In the genomic region with DNA sequence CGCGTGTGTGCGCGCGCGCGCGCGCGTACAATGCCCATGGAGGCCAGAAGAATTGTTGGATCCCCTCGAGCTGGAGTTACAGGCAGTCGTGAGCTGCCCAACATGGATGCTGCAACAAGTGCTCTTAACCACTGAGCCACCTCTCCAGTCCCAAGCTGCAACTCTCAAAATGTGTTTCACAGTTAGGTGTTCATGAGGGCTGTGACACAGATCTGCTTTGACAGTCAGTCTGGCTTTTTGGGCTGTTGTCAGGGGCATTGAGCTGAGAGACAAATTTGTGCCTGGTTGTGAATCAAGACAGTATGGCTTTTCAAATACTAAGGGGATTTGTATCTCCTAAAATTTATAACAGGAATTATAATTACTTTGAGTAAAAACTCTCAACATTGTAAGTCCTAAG, we compare ENCODE assay signal across 10 mouse cellular contexts.
A peak's percentile ranks its signal among the peaks of the same experiment; 100 is the strongest.
DNase-seq lines count a peak whose midpoint lies in the region; ATAC-seq and TF ChIP-seq lines count a peak whose summit lies in the region.
"Had no signal": no experiment of that assay in that cellular context is flagged by ENCODE, and none has a peak within 500 bp of the region (broad histone marks: within the 10 kb centered on the region; RNA-seq: fewer than 3 reads in every experiment).

No protein-coding gene starts in this region.

- no peak for DNase-seq in gastrocnemius, adult 2 months
- DNase-seq in gastrocnemius, postnatal 4 days (ENCODE audit: low spot score in 2 of 2) = no peak
- no peak for DNase-seq in left cerebral cortex, adult 2 months (ENCODE audit: extremely low spot score in 1 of 2, low spot score in 2 of 2)
- no peak for DNase-seq in left cerebral cortex, adult 8-10 months (ENCODE audit: low spot score in 2 of 2)
- DNase-seq in limb, embryonic 14.5 days (ENCODE audit: low spot score) = no peak
- no peak for DNase-seq in cerebellum, postnatal 14 days
- DNase-seq in B cell, adult 2 months = no peak

- no peak for ATAC-seq in embryonic facial prominence, embryonic 15.5 days (ENCODE audit: insufficient number of reproducible peaks, low FRiP score, low TSS enrichment, low read depth)
- no peak for ATAC-seq in limb, embryonic 14.5 days (ENCODE audit: low FRiP score, low read depth)
- ATAC-seq: Patski had no signal

- no peak overlapping the region for H3K9ac ChIP-seq in embryonic facial prominence, embryonic 15.5 days
- H3K9ac ChIP-seq in limb, embryonic 14.5 days (ENCODE audit: low read depth, low read length, severe bottlenecking) = peak overlapping the region; percentile 7; the same call in 1 of the 2 replicates
- H3K9ac ChIP-seq: neural tube, embryonic 12.5 days had no signal

- H3K9me3 ChIP-seq in embryonic facial prominence, embryonic 15.5 days (replicated peaks) = no peaks in the 10 kb centered on the region
- no peaks in the 10 kb centered on the region for H3K9me3 ChIP-seq in limb, embryonic 14.5 days (ENCODE audit: control insufficient read depth, low read length)

- H3K27me3 ChIP-seq in embryonic facial prominence, embryonic 15.5 days = no peaks in the 10 kb centered on the region
- no peaks in the 10 kb centered on the region for H3K27me3 ChIP-seq in limb, embryonic 14.5 days (ENCODE audit: control insufficient read depth, insufficient read depth, low read length)
- H3K27me3 ChIP-seq: neural tube, embryonic 12.5 days; Patski had no signal

- intact Hi-C loops in gastrocnemius, adult 2 months (cut with DNase I) = loop anchor here (2.0 kb wide), 1 partner anchor 30 kb away; no protein-coding TSS in a partner anchor
- intact Hi-C loops in left cerebral cortex, adult 2 months (cut with DNase I) = no loop called here

- H3K4me3 ChIP-seq in gastrocnemius, adult 2 months = peak overlapping the region; percentile 58
- H3K4me3 ChIP-seq in left cerebral cortex, adult 2 months = no peak overlapping the region
- H3K4me3 ChIP-seq in embryonic facial prominence, embryonic 15.5 days (replicated peaks) = no peak overlapping the region
- no peak overlapping the region for H3K4me3 ChIP-seq in limb, embryonic 14.5 days (replicated peaks; ENCODE audit: low read length)
- H3K4me3 ChIP-seq: neural tube, embryonic 12.5 days had no signal

- TF ChIP-seq CTCF in gastrocnemius, adult 2 months (IDR thresholded peaks at IDR 0.05) = no peak
- TF ChIP-seq CTCF in left cerebral cortex, adult 2 months (IDR thresholded peaks at IDR 0.05) = no peak

- H3K4me2 ChIP-seq in embryonic facial prominence, embryonic 15.5 days (replicated peaks) = no peak overlapping the region
- no peak overlapping the region; the same call in 1 of the 2 replicates for H3K4me2 ChIP-seq in limb, embryonic 14.5 days (replicated peaks; ENCODE audit: low read depth, low read length, severe bottlenecking)

- H3K27ac ChIP-seq in gastrocnemius, adult 2 months = peak overlapping the region; percentile 88
- peak overlapping the region; percentile 51 for H3K27ac ChIP-seq in left cerebral cortex, adult 2 months
- H3K27ac ChIP-seq in embryonic facial prominence, embryonic 15.5 days (replicated peaks) = peak overlapping the region; percentile 90
- H3K27ac ChIP-seq in limb, embryonic 14.5 days (replicated peaks; ENCODE audit: low read depth, low read length) = peak overlapping the region; percentile 78
- H3K27ac ChIP-seq: neural tube, embryonic 12.5 days had no signal

- H3K4me1 ChIP-seq in embryonic facial prominence, embryonic 15.5 days = peaks cover 85% of the 10 kb centered on the region
- H3K4me1 ChIP-seq in limb, embryonic 14.5 days (ENCODE audit: control insufficient read depth, insufficient read depth, low read length) = peaks cover 73% of the 10 kb centered on the region

- no peak for TF ChIP-seq POLR2A in limb, embryonic 14.5 days (IDR thresholded peaks at IDR 0.05; ENCODE audit: borderline replicate concordance, extremely low read depth, insufficient read depth, insufficient read length)

- WGBS in embryonic facial prominence, embryonic 15.5 days = 79% methylated on average over 12 of the region's 12 CpGs
- WGBS in limb, embryonic 14.5 days = 75% methylated on average over 12 of the region's 12 CpGs

- 0 out of 2 replicates have a peak, but pooled peaks cover 11% of the 10 kb centered on the region for H3K36me3 ChIP-seq in embryonic facial prominence, embryonic 15.5 days
- H3K36me3 ChIP-seq in limb, embryonic 14.5 days (ENCODE audit: control insufficient read depth, insufficient read depth, low read length) = peaks cover 44% of the 10 kb centered on the region
